Mouse (Mus musculus) intestine, embryonic 14.5 days (tissue): Measurements from ENCODE around the gene Qtrt1. TPM values are rescaled to one million over a fixed set of nuclear protein-coding genes. Genes with fewer than 3 reads are reported as not detected.

Experiments used
- ATAC-seq: fragments of 200-750 bp; cut with Nextera tagmentation; replicated peaks from 2 replicates; pipeline ENCODE4 v1.8.0; 2017; ENCODE audit warnings: low read depth, moderate number of reproducible peaks, moderate TSS enrichment, moderate library complexity; ENCODE audit not compliant: low FRiP score, low TSS enrichment
- DNase-seq: peaks from one replicate; pipeline ENCODE4 v3.0.0-alpha.2; 2018; ENCODE audit warnings: low spot score
- H3K27ac ChIP-seq: fragments of 300-500 bp; sonication (generic); 2 replicates; pipeline ENCODE4 v1.5.1; 2014; ENCODE audit warnings: low read depth, mild to moderate bottlenecking, control low read depth
- H3K27me3 ChIP-seq: fragments of 300-500 bp; sonication (generic); replicated peaks from 2 replicates; pipeline ENCODE4 v1.6.1; 2014; ENCODE audit warnings: low read length, control low read depth; ENCODE audit not compliant: control insufficient read depth, insufficient read depth
- H3K36me3 ChIP-seq: fragments of 300-500 bp; sonication (generic); 2 replicates; pipeline ENCODE4 v1.6.1; 2014; ENCODE audit warnings: low read length, control low read depth; ENCODE audit not compliant: control insufficient read depth, insufficient read depth
- H3K4me1 ChIP-seq: fragments of 300-500 bp; sonication (generic); replicated peaks from 2 replicates; pipeline ENCODE4 v1.6.1; 2014; ENCODE audit warnings: low read length, control low read depth, mixed read lengths; ENCODE audit not compliant: control insufficient read depth, insufficient read depth
- H3K4me2 ChIP-seq: fragments of 300-500 bp; sonication (generic); 2 replicates; pipeline ENCODE4 v1.6.1; 2014; ENCODE audit warnings: low read length
- H3K4me3 ChIP-seq: fragments of 300-500 bp; sonication (generic); 2 replicates; pipeline ENCODE4 v1.5.1; 2014; ENCODE audit warnings: low read depth, low read length, control low read depth, mixed read lengths
- H3K9ac ChIP-seq: fragments of 300-500 bp; sonication (generic); 2 replicates; pipeline ENCODE4 v1.6.1; 2014; ENCODE audit warnings: mild to moderate bottlenecking, low read length
- H3K9me3 ChIP-seq: fragments of 300-500 bp; sonication (generic); 2 replicates; pipeline ENCODE4 v1.6.1; 2016; ENCODE audit warnings: low read length, control low read depth; ENCODE audit not compliant: control insufficient read depth
- WGBS: fragments of 180-500 bp; shearing (Covaris S2); extraction: QIAGEN DNeasy Blood & Tissue Kit; methylation state at CpG from one replicate; pipeline ENCODE4 v1.1.7; 2014; 5-methylcytosine and 5-hydroxymethylcytosine counted together
- polyA plus RNA-seq: library from polyadenylated mRNA; unstranded; fragments of >200 nt; fragmentation: Nextera tagmentation; extraction: Ambion mirVana; gene quantifications from 2 replicates; pipeline ENCODE4 v1.2.1, GENCODE M21; 2014

The Qtrt1 gene
- polyA plus RNA-seq, 1 experiment from 2014 or later: 69.9 TPM

DNA sequence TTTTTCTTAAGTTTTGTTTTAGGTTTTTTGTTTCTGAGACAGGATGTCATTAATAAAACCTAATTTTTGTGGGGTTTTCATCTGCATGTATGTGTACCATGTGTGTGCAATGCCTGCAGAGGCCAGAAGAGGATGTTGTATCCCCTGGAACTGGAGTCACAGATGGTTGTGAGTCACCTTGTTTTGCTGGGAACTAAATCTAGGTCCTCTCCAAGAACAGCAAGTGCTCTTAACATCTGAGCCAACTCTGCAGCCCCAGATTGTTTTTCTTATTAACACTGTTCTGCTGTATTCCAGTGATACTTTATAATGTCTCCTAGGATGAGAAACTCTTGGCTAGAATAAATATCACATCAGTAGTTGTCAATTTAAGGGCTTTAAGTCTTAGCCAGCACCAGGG lies 30.8 kb upstream of the Qtrt1 start:
- Histone ChIP-seq H3K4me3 (no peak overlapping the region), H3K9me3 (no peaks in the 10 kb centered on the region), H3K4me2 (no peak overlapping the region), H3K9ac (no peak overlapping the region), H3K27me3 (no peaks in the 10 kb centered on the region), H3K4me1 (no peaks in the 10 kb centered on the region; the same call in 1 of the 2 replicates), H3K27ac (no peak overlapping the region), H3K36me3 (peaks cover 22% of the 10 kb centered on the region)
- no peak for ATAC-seq
- DNase-seq: no peak

GRCm38 (mm10) chr9:21383966-21384365 lies 27.7 kb upstream of the Qtrt1 start:
- Histone ChIP-seq H3K9ac (no peak overlapping the region), H3K4me3 (no peak overlapping the region), H3K36me3 (peaks cover 33% of the 10 kb centered on the region), H3K4me2 (no peak overlapping the region), H3K27me3 (no peaks in the 10 kb centered on the region), H3K9me3 (no peaks in the 10 kb centered on the region), H3K27ac (no peak overlapping the region), H3K4me1 (no peaks in the 10 kb centered on the region; the same call in 1 of the 2 replicates)
- no peak for DNase-seq
- ATAC-seq: no peak

DNA sequence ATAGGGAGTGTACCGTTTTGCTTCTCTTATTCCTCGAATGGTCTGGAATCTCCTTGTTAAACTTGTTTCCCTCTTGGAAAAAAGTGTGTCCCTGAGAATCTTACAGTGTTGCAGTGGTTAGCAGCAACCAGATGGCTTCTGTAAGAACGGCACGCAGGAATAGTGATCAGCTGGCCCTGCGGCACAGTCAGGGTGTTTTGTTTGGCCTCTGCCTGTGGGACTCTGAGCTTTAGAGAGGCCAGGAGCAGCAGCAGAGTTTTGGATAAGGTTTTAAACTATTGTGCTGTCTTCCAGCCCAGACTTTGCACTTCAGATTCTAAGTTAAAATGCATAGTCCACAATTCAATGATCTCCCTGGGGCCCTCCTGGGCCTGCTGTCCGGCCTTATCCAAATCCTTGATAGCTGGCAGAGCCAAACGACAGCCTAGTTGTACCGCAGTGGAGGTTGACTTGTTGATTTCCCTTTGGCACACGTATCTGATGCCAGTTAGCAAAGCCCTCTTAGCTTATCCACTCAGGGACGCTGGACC lies 18.9 kb upstream of the Qtrt1 start:
- 90% methylated on average over 10 of the region's 10 CpGs for WGBS
- H3K4me2 ChIP-seq: no peak overlapping the region
- H3K36me3 ChIP-seq: peaks cover 100% of the 10 kb centered on the region
- DNase-seq: no peak
- no peaks in the 10 kb centered on the region for H3K27me3 ChIP-seq
- no peak overlapping the region for H3K4me3 ChIP-seq
- no peaks in the 10 kb centered on the region for H3K9me3 ChIP-seq
- H3K4me1 ChIP-seq: no peaks in the 10 kb centered on the region
- H3K27ac ChIP-seq: no peak overlapping the region
- no peak for ATAC-seq
- no peak overlapping the region for H3K9ac ChIP-seq

- ATAC-seq: no peak
- no peak for DNase-seq
- H3K27ac ChIP-seq: no peak overlapping the region
- H3K9me3 ChIP-seq: no peaks in the 10 kb centered on the region
- no peaks in the 10 kb centered on the region for H3K27me3 ChIP-seq
- H3K4me3 ChIP-seq: no peak overlapping the region
- no peak overlapping the region for H3K4me2 ChIP-seq
- no peaks in the 10 kb centered on the region for H3K4me1 ChIP-seq
- 83% methylated on average over 3 of the region's 3 CpGs for WGBS
- no peak overlapping the region for H3K9ac ChIP-seq
- peaks cover 100% of the 10 kb centered on the region for H3K36me3 ChIP-seq
Observed at GRCm38 (mm10) chr9:21395692-21396091, 15.9 kb upstream of the Qtrt1 start.

DNA sequence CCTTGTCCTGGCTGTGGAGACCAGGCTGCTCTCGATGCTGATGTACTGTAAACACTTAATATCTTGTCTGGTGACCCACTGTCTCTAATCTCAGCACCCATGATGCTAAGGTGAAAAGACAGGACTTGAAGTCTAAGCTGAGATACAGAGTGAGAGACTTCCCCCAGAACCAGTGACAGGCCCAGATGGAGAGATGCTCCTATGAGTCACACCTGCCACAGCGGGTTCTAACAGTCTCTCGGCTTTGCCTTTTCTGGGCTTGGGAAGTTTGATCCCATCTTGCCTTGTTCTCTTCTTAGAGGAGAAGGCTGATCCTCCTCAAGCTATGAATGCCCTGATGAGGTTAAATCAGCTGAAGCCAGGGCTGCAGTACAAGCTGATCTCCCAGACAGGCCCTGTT lies 14.5 kb upstream of the Qtrt1 start:
- H3K4me2 ChIP-seq: no peak overlapping the region
- peaks cover 100% of the 10 kb centered on the region for H3K36me3 ChIP-seq
- H3K4me3 ChIP-seq: no peak overlapping the region
- no peaks in the 10 kb centered on the region for H3K9me3 ChIP-seq
- H3K27me3 ChIP-seq: no peaks in the 10 kb centered on the region
- no peak for DNase-seq
- no peaks in the 10 kb centered on the region for H3K4me1 ChIP-seq
- WGBS: 95% methylated on average over 3 of the region's 3 CpGs
- H3K27ac ChIP-seq: no peak overlapping the region
- no peak overlapping the region for H3K9ac ChIP-seq
- ATAC-seq: no peak

DNA sequence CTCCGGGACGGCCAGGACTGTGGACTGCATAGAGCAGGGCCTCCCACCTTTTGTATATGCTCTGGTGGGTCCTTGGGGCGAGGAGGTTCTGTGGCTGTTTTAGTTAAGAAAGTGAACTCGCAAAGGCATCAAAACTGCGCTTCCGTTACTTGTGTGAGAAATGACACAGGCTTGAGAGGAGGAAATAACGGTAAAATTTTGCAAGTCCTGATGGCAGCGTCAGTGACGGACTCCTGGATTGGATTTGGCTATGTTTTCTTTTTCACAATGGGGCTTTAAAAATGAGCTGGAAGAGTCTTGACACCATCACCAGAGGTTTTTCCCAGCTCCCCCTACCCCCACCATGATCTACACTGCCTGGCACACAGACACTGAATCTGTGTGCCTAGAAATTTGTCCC lies 10.6 kb upstream of the Qtrt1 start:
- Histone ChIP-seq H3K9ac (no peak overlapping the region), H3K9me3 (no peaks in the 10 kb centered on the region), H3K27ac (no peak overlapping the region), H3K4me2 (no peak overlapping the region), H3K4me1 (no peaks in the 10 kb centered on the region), H3K4me3 (no peak overlapping the region), H3K27me3 (no peaks in the 10 kb centered on the region), H3K36me3 (peaks cover 100% of the 10 kb centered on the region)
- ATAC-seq (no peak), DNase-seq (no peak)
- WGBS: 91% methylated on average over 9 of the region's 9 CpGs

DNA sequence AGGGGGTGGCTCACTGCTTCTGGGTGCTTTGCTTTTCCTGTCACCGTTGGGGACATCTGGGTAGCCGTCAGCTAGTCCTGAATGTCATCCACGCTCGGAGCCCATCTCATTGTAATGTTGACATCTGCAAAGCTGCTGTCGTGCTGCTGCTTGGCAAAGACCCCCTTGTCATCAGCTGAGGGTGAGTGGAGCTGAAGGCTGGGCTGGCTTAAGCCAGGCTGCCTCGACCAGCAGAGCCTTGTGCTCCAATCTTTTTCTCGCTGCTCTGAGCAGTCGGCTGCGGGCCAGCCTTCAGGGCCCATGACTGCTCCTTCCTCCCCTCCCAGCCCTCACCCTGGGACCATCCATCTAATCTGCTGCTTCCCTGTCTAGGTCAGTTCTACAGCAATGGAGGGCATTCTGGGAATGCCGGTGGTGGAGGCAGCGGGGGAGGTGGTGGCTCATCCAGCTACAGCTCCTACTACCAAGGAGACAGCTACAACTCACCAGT lies 8.8 kb upstream of the Qtrt1 start:
- no peaks in the 10 kb centered on the region for H3K4me1 ChIP-seq
- H3K4me2 ChIP-seq: no peak overlapping the region
- H3K36me3 ChIP-seq: peaks cover 94% of the 10 kb centered on the region
- WGBS: 81% methylated on average over 11 of the region's 11 CpGs
- no peak overlapping the region for H3K9ac ChIP-seq
- H3K9me3 ChIP-seq: no peaks in the 10 kb centered on the region
- no peak overlapping the region for H3K4me3 ChIP-seq
- ATAC-seq (no peak), DNase-seq (no peak)
- H3K27me3 ChIP-seq: no peaks in the 10 kb centered on the region
- no peak overlapping the region for H3K27ac ChIP-seq

GRCm38 (mm10) chr9:21403745-21404144 lies 7.9 kb upstream of the Qtrt1 start:
- peaks cover 84% of the 10 kb centered on the region for H3K36me3 ChIP-seq
- no peak overlapping the region for H3K4me3 ChIP-seq
- 95% methylated on average over 5 of the region's 5 CpGs for WGBS
- ATAC-seq (no peak), DNase-seq (no peak)
- no peak overlapping the region for H3K4me2 ChIP-seq
- no peak overlapping the region for H3K9ac ChIP-seq
- no peaks in the 10 kb centered on the region for H3K27me3 ChIP-seq
- H3K9me3 ChIP-seq: no peaks in the 10 kb centered on the region
- no peak overlapping the region for H3K27ac ChIP-seq
- no peaks in the 10 kb centered on the region for H3K4me1 ChIP-seq

- H3K27ac ChIP-seq: no peak overlapping the region
- WGBS: 66% methylated on average over 4 of the region's 4 CpGs
Observed at GRCm38 (mm10) chr9:21405525-21405924, 6.1 kb upstream of the Qtrt1 start.

More at GRCm38 (mm10) chr9:21405525-21405924, 6.1 kb upstream of the Qtrt1 start:
- Histone ChIP-seq H3K4me2 (no peak overlapping the region), H3K9me3 (no peaks in the 10 kb centered on the region), H3K9ac (no peak overlapping the region), H3K4me1 (no peaks in the 10 kb centered on the region), H3K36me3 (peaks cover 67% of the 10 kb centered on the region), H3K27me3 (no peaks in the 10 kb centered on the region), H3K4me3 (no peak overlapping the region)
- ATAC-seq (no peak), DNase-seq (no peak)
